Comparison of ENCODE assay signal across 9 mouse cellular contexts in the genomic region with DNA sequence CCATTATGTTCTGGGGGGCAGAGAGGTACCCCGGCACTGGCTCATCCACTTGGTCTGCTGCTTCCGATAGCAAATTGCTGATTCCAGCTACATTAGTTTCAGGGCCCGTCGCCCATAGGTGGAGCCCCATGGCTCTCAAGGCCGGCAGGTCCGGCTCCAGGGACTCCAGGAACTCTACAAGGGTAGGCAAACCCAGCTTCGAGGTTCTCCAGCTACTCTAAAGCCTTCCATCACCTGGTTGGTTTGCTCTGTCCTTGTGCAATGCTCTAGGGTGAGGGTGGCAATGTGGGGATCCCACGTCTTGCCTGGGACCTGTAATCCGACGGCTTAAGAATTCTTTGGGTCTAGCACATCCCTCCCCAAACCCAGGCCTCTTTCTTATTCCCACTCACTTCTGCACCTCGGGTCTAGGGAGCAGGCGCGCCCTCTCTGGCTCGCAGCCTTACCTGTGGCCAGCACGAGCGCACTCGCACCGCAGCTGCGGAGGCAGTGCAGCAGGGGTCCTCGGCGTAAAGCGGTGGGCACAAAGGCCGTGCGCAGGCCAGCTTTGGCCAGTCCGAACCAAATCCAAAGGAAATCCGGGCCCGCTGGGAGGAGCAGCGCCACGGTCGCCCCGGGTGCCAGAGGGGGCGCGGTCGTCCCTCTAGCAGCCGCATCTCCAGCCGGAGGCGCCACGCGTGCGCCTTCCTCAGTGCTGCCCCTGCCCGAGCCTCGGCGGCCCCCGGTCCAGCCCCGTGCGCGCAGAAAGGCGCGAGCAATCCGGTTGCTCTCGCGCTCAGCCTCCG. TPM values are rescaled to one million over a fixed set of nuclear protein-coding genes. Genes with fewer than 3 reads are reported as not detected.
A peak's percentile ranks its signal among the peaks of the same experiment; 100 is the strongest.
DNase-seq lines count a peak whose midpoint lies in the region; ATAC-seq and TF ChIP-seq lines count a peak whose summit lies in the region.
"Had no signal": no experiment of that assay in that cellular context is flagged by ENCODE, and none has a peak within 500 bp of the region (broad histone marks: within the 10 kb centered on the region; RNA-seq: fewer than 3 reads in every experiment).

No protein-coding gene starts in this region.

- peak; percentile 48 for ATAC-seq in embryonic facial prominence, embryonic 13.5 days (ENCODE audit: insufficient number of reproducible peaks, insufficient read depth, low FRiP score, low TSS enrichment, low read depth)
- ATAC-seq in limb, embryonic 14.5 days (ENCODE audit: low FRiP score, low read depth) = peak; percentile 70
- peak; percentile 81 for ATAC-seq in midbrain, embryonic 15.5 days (replicated peaks)

- 0 out of 2 replicates have a peak, but pooled peaks have one; percentile 71 for TF ChIP-seq POLR2A in limb, embryonic 14.5 days (IDR thresholded peaks at IDR 0.05; ENCODE audit: borderline replicate concordance, extremely low read depth, insufficient read depth, insufficient read length)

- H3K36me3 ChIP-seq in embryonic facial prominence, embryonic 13.5 days = peaks cover 55% of the 10 kb centered on the region
- H3K36me3 ChIP-seq in limb, embryonic 14.5 days (ENCODE audit: control insufficient read depth, insufficient read depth, low read length) = peaks cover 60% of the 10 kb centered on the region
- peaks cover 21% of the 10 kb centered on the region for H3K36me3 ChIP-seq in midbrain, embryonic 15.5 days (replicated peaks)

- TF ChIP-seq CTCF in gastrocnemius, adult 2 months (IDR thresholded peaks at IDR 0.05) = peak; percentile 11; the same call in 1 of the 2 replicates

- DNase-seq in gastrocnemius, adult 2 months = peak; percentile 60
- no peak for DNase-seq in gastrocnemius, adult 18-20 months (ENCODE audit: low spot score)
- DNase-seq in MN1 (ENCODE audit: low spot score) = peak; percentile 71
- DNase-seq in heart, postnatal 14 days = peak; percentile 42 to 54
- DNase-seq in limb, embryonic 14.5 days (ENCODE audit: low spot score) = peak; percentile 67
- DNase-seq in natural killer cell, adult 2 months (ENCODE audit: low spot score in 2 of 2) = no peak

- H3K27ac ChIP-seq in gastrocnemius, adult 2 months = peak overlapping the region; percentile 76
- peak overlapping the region; percentile 98 for H3K27ac ChIP-seq in embryonic facial prominence, embryonic 13.5 days
- peak overlapping the region; percentile 96 for H3K27ac ChIP-seq in limb, embryonic 14.5 days (replicated peaks; ENCODE audit: low read depth, low read length)
- peak overlapping the region; percentile 94 for H3K27ac ChIP-seq in midbrain, embryonic 15.5 days

- peaks cover 50% of the 10 kb centered on the region for H3K4me1 ChIP-seq in embryonic facial prominence, embryonic 13.5 days
- peaks cover 34% of the 10 kb centered on the region for H3K4me1 ChIP-seq in limb, embryonic 14.5 days (ENCODE audit: control insufficient read depth, insufficient read depth, low read length)
- H3K4me1 ChIP-seq in midbrain, embryonic 15.5 days = peaks cover 33% of the 10 kb centered on the region

- 3% methylated on average over 53 of the region's 53 CpGs for WGBS in embryonic facial prominence, embryonic 13.5 days
- WGBS in limb, embryonic 14.5 days = 3% methylated on average over 43 of the region's 53 CpGs
- WGBS in midbrain, embryonic 15.5 days = 4% methylated on average over 53 of the region's 53 CpGs

- no peaks in the 10 kb centered on the region for H3K9me3 ChIP-seq in embryonic facial prominence, embryonic 13.5 days
- no peaks in the 10 kb centered on the region for H3K9me3 ChIP-seq in limb, embryonic 14.5 days (ENCODE audit: control insufficient read depth, low read length)
- H3K9me3 ChIP-seq in midbrain, embryonic 15.5 days = no peaks in the 10 kb centered on the region

- H3K9ac ChIP-seq in embryonic facial prominence, embryonic 13.5 days = peak overlapping the region; percentile 93
- H3K9ac ChIP-seq in limb, embryonic 14.5 days (ENCODE audit: low read depth, low read length, severe bottlenecking) = peak overlapping the region; percentile 80
- peak overlapping the region; percentile 94 for H3K9ac ChIP-seq in midbrain, embryonic 15.5 days

- intact Hi-C loops in gastrocnemius, adult 2 months (cut with DNase I) = no loop called here
- intact Hi-C loops in heart, postnatal 14 days (cut with DNase I) = no loop called here

- H3K4me3 ChIP-seq in gastrocnemius, adult 2 months = peak overlapping the region; percentile 87
- peak overlapping the region; percentile 76 for H3K4me3 ChIP-seq in embryonic facial prominence, embryonic 13.5 days
- peak overlapping the region; percentile 77 for H3K4me3 ChIP-seq in limb, embryonic 14.5 days (replicated peaks; ENCODE audit: low read length)
- peak overlapping the region; percentile 64 for H3K4me3 ChIP-seq in midbrain, embryonic 15.5 days

- H3K4me2 ChIP-seq in embryonic facial prominence, embryonic 13.5 days = peak overlapping the region; percentile 92
- H3K4me2 ChIP-seq in limb, embryonic 14.5 days (replicated peaks; ENCODE audit: low read depth, low read length, severe bottlenecking) = peak overlapping the region; percentile 91
- H3K4me2 ChIP-seq in midbrain, embryonic 15.5 days = peak overlapping the region; percentile 90

- H3K27me3 ChIP-seq in embryonic facial prominence, embryonic 13.5 days = no peaks in the 10 kb centered on the region
- no peaks in the 10 kb centered on the region for H3K27me3 ChIP-seq in limb, embryonic 14.5 days (ENCODE audit: control insufficient read depth, insufficient read depth, low read length)
- H3K27me3 ChIP-seq in midbrain, embryonic 15.5 days (replicated peaks) = no peaks in the 10 kb centered on the region
- H3K27me3 ChIP-seq: CH12.LX had no signal

RNA-seq across cellular contexts. Expression of gene Slc27a3, which starts 0.8 kb away (rescaled TPM):
- total RNA-seq in gastrocnemius, adult 2 months (2021) = 1 to 10 TPM in 1 of 2 experiments, under 1 TPM in 1; 0.97 to 1.3 TPM
- 1 to 10 TPM; 1.0 to 1.1 TPM for total RNA-seq in gastrocnemius, adult 18-20 months (2021)
- polyA plus RNA-seq in embryonic facial prominence, embryonic 13.5 days (2015; fragmentation: Nextera tagmentation; extraction: Ambion mirVana) = 39.6 and 44.3 TPM in 2 replicates
- 1 to 10 TPM; 1.9 to 2.6 TPM for total RNA-seq in heart, postnatal 14 days (2021)
- 64.7 and 92.1 TPM in 2 replicates for polyA plus RNA-seq in limb, embryonic 14.5 days (2012; rRNA removed)
- 30.5 and 34.7 TPM in 2 replicates for polyA plus RNA-seq in limb, embryonic 14.5 days (2014; fragmentation: Nextera tagmentation; extraction: Ambion mirVana)
- polyA plus RNA-seq in midbrain, embryonic 15.5 days (2015; fragmentation: Nextera tagmentation; extraction: Ambion mirVana) = 35.1 and 38.6 TPM in 2 replicates

RNA-seq across cellular contexts. Expression of gene Ints3, which starts 44.5 kb away (rescaled TPM):
- 10 to 100 TPM; 14.0 to 17.2 TPM for total RNA-seq in gastrocnemius, adult 2 months (2021)
- 10 to 100 TPM; 13.6 to 16.1 TPM for total RNA-seq in gastrocnemius, adult 18-20 months (2021)
- polyA plus RNA-seq in embryonic facial prominence, embryonic 13.5 days (2015; fragmentation: Nextera tagmentation; extraction: Ambion mirVana) = 31.0 and 31.1 TPM in 2 replicates
- 10 to 100 TPM; 26.4 to 27.2 TPM for total RNA-seq in heart, postnatal 14 days (2021)
- polyA plus RNA-seq in limb, embryonic 14.5 days (2012; rRNA removed) = 52.8 and 55.9 TPM in 2 replicates
- 26.0 and 32.5 TPM in 2 replicates for polyA plus RNA-seq in limb, embryonic 14.5 days (2014; fragmentation: Nextera tagmentation; extraction: Ambion mirVana)
- polyA plus RNA-seq in midbrain, embryonic 15.5 days (2015; fragmentation: Nextera tagmentation; extraction: Ambion mirVana) = 37.8 and 39.2 TPM in 2 replicates

Comparison
In these comparisons a context has a peak if more than half of its experiments do, and no peak if none do; other contexts are left out.
1. DNase-seq: peak in gastrocnemius, adult 2 months (single experiment), MN1 (single experiment), heart, postnatal 14 days (2 of 2) and limb, embryonic 14.5 days (single experiment); none in gastrocnemius, adult 18-20 months (single experiment) and natural killer cell, adult 2 months (0 of 2).
2. Peak in every context shown above with its lines, with median percentiles within 50 percentile points of each other: H3K27ac ChIP-seq, H3K4me3 ChIP-seq, ATAC-seq, H3K4me2 ChIP-seq and H3K9ac ChIP-seq.